Mouse (Mus musculus) embryo, embryonic 10 days (tissue): ENCODE results near the gene Pkn1.

Experiments used
- DNase-seq: peaks from one replicate; pipeline ENCODE4 v3.0.0-alpha.2; 2015; ENCODE audit warnings: low spot score

The Pkn1 gene

DNA sequence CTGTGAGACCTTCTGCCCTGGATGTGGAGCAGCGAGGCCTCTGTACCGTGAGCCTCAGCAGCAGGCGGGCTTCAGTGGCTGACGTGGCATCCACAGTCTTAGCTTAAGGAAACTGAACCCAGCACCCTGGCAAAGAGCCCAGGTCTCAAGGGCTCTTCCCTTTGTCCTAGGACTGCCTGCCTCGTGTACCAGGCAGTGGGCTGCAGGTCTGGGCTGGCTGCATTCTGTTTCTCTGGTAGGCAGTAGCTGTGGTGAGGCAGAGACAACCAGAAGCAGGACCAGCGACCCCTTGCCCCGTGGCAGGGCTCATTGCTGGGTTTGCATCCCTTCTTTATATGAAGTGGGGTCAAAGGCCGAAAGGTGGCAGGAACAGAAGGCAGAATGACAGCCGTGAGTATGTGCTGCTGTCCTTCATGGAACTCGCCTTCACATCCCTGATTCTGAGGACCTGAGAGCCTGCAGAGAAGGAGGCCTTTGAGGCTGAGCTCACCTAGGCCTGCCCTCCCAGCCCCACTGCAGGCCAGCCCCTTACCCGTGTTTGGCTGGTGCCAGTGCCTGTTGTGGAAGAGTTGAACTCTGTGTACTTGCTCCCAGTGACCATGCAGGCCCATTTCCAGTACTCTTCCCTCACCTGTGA lies 24.6 kb upstream of the Pkn1 start:
- DNase-seq, result no peak

DNA sequence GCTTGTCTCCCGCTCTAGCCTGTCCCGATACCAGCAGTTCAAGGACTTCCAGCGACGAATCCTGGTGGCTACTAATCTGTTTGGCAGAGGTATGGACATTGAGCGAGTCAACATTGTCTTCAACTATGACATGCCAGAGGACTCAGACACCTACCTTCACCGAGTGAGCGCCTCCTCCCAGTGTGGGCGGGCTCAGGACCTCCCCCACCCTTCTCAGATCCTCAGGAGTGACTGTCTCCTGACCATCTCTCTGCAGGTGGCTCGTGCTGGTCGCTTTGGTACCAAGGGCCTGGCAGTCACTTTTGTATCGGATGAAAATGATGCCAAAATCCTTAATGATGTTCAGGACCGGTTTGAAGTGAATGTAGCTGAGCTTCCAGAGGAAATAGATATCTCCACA lies 23.7 kb upstream of the Pkn1 start:
- DNase-seq, result no peak

DNA sequence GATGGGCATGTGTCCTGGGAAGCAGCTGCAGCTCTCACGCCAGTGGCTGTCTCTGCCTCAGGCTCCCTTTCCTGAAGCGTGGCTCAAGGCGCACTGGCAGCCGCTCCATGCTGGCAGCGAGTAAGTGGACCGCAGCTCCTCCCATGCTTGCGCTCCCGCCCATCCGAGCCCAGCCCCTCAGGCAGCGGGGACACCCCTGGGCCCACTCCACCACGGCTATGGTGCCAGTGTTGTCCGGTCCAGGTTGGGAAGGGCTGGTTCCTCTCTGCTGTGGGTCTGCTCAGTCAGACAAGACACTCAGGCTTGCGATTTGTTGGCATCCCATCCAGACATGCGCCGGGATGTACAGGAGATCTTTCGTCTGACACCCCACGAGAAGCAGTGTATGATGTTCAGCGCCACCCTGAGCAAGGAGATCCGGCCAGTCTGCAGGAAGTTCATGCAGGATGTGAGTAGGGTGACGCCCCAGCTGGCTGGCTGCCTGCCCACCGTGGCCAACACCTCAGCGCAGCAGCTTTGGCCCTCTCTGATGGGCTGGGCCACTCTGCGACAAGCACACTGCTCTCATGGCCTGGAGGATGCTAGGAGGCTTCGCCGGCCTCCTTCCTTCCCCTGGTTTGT lies 22.5 kb upstream of the Pkn1 start:
- no peak for DNase-seq

DNA sequence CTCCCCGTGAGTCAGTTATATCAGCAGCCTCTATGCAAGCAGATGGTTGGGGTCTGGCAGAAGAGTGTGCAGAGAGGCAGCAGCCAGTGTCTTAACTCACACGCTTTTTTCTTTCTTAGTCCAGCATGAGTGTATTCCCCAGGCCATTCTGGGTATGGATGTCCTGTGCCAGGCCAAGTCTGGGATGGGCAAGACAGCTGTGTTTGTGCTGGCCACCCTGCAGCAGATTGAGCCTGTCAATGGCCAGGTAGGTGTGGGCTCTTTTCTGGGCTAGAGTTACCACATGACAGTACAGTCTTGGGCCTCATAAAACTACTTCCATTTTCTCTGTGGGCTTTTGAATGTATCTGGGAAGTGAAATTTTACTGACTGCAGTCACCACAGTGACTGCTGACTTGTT lies 20.7 kb upstream of the Pkn1 start:
- no peak for DNase-seq

DNA sequence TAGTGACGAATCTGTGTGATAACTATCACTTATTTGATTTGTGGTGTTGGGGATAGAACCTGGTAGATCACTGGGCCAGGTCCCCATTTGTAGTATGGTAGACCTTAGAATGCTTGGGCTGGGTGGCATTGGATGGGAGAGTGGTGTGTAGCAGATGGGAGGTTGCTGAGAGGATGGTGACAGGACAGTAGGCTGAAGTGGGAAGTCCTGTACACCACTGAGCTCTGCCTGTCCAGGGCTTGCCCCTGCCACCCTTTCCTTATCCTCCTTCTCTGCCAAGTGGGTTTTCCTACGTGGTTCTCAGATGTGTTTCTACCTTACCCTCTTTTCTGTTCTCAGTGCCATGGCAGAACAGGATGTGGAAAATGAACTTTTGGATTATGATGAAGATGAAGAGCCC lies 20.1 kb upstream of the Pkn1 start:
- DNase-seq, result no peak

DNA sequence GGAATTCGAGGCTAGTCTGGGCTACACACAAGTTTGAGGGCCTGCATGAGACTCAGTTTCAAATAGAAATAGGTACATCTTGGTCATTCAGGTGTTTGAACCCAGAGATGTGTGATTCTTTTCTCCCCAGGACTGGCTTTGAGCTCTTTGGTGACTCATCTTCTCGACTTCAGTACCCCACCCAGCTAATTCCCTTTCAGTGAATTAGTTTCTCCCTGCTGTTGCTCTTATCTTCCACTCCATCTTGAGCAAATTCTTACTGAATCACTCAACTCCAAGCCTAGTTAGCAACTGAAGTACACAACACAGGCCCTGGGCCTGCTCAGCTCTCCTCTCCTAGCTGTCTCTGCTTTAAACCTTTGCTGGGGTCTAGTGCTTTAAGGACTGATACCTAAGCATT lies 17.6 kb upstream of the Pkn1 start:
- no peak for DNase-seq

DNA sequence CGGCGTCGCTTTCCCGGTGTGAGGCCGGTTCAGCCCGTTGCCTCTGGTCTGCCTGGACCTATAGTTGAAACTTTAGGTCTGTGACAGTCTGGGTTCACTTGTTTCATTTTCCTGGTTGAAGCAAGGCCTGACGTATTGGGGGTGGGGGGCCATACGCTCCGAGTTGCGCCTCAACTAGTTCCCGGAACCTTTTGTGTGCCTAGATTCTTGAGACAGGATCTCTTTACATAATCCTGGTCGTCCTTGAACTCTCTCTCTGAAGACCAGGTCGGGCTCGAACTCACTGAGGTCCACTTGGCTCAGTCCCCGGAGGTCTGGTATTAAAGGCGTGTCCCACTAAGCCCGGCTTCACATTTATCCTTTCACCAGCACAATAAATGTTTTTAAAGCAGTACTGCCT lies 16.8 kb upstream of the Pkn1 start:
- DNase-seq, result no peak

DNA sequence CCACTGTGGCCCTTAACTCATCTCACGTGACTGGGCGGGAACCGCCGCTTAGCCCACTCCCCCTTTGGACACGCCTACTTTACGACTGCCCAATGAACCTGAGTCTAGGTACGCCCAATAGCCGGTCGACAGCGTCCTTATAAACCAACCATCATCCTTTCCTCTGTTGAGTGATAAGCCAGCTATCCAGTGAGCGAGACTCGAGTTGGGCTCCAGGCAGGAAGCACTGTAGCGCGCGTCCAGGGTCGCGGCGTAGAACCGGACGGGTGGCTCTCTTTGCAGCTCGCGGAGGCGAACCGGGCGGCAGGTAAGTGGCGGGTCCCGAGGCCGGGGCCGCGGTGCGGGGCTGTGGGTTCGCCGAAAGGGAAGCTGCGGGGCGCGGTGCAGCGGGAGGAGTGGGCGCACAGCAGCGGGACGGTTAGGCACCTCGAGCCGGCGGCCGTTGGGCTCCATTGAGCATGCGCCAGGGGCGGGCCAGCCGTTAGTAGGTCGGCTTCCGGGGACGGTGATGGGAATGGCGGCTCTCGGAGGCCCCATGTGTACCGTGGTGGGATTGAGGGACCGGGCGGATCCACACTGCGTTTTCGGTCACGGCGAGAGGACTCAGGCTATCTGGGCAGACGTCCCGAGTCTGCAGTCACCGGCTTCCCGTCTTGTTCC lies 16.2 kb upstream of the Pkn1 start, which contains the start of gene Ddx39:
Gene Ddx39 (plus strand): TSS at position 147 of the 660 bp plus-strand sequence.
- DNase-seq, result peak; percentile 99

DNA sequence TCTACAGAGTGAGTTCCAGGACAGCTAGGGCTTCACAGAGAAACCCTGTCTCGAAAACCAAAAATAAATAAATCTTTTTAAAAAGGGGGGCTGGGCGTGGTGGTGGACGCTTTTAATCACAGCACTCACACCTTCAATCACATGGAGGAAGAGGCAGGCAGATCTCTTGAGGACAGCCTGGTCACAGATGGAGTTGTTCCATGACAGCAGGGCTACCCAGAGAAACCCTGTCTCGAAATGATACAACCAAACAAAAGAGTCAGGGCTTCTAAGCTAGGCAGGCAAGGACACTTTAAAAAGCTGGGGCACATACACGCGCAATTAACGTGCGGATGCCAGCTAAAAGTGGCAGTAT lies 15.7 kb upstream of the Pkn1 start:
- DNase-seq, result no peak

DNA sequence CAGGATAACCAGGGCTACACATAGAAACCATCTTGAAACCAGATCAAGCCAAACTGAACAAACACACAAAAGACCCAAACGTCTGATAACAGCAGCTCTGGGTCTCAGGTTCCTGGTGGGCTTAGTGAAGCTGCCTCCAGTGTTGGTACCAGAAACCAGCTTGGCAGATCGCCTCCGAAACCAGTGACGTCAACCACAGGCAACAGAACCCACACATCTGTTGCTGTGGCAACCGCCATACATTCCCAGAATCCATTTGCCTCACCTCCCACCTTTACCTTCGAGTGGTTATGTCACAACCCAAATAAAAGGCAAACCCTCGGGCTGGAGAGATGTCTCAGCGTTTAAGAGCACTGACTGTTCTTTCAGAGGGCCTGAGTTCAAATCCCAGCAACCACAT lies 8.6 kb upstream of the Pkn1 start:
- DNase-seq, result no peak

DNA sequence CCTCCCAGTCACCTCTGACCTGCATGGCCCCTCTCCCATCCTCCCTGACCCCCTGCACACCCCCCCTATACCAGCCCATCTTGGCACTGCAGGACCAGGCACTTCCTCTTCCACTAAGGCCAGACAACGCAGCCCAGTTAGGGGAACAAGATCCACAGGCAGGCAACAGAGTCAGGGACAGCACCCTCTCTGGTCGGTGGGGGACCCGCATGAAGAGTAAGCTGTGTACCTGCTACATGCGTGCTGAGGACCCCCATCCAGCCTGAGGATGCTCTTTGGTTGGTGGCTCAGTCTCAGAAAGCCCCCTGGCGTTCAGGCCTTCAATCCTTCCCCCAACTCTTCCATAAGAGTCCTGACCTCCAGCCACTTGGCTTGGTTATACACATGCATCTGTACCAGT lies 7.4 kb upstream of the Pkn1 start:
- no peak for DNase-seq

DNA sequence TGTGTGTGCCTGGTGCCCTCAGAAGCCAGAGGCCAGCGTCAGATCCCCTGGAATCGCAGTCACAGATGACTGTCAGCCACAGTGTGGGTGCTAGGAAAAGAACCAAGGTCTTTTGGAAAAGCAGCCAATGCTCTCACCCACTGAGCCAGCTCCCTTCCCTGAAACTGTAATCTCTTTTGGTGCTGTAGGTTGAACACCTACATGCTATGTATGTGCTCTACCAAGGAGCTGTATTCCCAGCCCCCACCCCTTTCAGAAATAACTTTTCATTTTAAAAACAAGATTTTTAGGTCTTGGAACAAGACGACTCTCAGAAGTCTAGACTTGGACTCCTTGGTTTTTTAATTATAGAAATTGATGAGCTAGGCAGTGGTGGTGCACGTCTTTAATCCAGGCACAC lies 4.4 kb upstream of the Pkn1 start:
- no peak for DNase-seq

DNA sequence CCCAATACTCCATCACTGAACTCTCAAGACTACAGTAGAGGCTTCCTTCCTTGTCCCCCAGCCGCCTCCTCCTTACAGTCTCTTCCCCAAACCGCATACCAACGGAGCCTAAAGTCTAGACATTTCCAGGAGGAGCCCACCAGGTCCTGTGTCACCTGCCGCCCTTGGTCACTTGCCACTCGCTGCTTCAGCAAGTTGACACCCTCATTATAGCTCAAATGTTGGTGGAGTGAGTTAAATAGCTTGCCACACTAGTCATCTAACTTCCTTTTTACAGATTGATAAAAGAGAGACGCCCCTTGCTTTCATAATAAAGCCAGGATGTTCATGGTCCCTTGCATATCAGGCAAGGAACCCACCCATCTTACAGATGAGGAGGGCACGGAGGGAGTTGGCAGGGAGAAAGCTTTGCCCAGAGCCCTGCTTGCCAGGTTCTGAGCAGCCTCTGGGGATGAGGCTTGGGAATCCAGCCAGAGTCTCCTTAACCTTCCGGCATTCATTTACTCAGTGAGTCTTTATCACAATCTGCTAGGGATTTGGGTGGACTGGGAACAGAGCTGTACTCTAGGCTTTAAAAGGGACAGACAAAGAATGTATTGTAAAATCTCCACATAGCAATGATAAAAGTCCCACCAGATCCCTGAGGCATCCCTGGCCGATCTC lies 1.6 kb upstream of the Pkn1 start:
- no peak for DNase-seq

DNA sequence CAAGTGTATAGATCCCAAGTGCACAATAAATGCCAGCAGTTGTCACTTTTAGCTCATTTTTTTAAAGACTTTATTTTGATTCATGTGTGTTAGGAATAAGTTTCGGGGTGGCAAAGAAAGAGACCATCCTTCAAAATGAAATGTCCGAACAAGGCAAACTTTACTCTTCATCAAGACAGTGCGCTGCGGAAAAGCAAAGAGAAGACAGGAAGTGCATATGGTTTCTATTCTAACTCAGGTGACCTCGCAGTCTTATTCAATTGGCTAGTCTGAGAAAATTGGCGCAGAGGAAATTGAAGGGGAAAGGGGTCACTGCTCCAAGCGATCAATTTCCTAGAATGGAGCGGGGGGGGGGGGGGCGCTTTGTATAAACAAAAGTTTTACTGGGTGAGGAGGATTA lies 587 bp upstream of the Pkn1 start:
- DNase-seq, result peak; percentile 65

DNA sequence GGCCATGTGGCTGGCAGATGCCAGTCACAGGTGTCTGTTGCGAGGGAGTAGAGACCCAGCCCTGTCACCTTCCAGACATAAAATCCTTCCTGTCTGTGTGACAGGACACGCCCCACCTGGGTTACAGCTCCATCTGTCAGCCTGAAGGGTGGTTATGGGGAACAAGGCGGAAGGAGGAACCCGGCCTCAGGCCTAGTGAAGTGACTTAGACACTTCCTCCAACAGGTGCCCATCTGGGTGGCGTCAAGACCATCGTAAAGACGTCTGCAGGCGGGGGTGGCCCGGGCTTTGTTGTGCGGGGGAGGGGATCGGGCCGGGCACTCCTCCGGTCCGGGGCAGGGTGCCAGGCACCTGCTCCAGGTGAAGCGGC lies 703 bp downstream of the Pkn1 start:
- peak; percentile 51 for DNase-seq

DNA sequence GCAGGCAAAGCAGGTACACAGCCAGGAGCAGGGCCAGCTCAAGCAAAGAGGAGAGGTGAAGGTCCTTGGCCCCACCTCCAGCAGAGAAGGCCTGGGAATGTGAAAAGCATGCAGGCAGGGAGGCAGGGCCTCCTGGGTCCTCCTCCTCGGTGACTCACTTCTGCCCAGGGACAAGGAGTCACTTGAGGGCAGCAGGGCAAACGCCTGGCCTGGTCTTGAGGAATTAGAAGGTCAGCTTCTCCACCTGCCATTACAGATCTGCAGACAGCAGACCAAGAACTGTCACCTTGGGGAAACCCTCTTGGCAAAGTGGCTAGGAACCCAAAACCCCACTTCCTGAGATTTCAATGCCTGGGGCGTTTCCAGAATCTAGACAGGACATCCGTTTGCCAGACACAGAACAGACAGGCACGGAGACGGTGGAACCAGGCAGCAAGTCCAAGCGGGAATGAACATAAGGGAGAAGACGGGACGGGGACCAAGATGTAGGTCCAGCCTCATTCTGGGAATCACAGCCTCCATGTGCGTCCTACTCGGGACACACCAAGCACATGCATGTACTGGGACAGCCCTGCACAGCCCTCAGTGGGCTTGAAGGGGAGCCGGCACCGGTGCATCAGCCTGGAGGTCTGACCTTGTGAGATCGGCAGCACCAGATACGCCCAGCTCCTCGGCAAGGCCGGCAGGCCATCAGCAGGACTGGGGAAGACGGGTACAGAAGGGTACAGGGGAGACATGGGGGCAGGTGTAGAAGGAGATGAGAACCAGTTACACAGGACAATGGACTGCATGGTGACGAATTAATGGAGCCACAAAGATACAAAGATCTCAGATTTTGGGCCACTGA lies 1.4 kb downstream of the Pkn1 start:
- DNase-seq, result no peak

DNA sequence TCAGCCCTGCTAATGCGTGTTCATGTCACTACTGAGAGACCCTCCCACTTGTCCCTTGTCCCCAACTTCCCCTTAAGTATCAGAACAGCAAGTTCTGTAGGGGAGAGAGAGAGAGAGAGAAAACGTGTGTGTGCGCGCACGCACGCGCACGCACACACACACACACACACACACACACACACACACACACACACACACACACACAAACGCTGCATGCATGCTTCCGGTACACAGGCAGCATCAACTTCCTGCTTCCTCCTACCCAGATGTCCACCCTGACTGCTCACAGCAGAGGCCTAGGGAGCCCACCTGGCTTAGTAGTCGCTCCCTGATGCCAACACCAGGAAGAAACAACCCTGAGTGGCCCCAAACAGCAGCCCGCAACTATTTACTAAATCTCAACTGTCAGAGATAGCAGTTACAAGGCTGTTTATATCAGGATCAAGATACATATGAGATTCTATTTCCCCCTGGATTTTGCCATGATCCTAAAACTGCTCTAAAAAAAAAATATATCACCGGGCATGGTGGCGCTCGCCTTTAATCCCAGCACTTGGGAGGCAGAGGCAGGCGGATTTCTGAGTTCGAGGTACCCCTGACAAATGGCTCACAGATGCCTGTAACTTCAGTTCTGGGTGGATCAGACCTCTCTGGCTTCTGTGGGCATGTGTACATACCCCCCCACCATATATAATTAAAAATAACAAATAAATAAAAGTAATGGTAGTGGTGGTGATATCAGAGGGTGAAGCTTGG lies 3.5 kb downstream of the Pkn1 start:
- no peak for DNase-seq

DNA sequence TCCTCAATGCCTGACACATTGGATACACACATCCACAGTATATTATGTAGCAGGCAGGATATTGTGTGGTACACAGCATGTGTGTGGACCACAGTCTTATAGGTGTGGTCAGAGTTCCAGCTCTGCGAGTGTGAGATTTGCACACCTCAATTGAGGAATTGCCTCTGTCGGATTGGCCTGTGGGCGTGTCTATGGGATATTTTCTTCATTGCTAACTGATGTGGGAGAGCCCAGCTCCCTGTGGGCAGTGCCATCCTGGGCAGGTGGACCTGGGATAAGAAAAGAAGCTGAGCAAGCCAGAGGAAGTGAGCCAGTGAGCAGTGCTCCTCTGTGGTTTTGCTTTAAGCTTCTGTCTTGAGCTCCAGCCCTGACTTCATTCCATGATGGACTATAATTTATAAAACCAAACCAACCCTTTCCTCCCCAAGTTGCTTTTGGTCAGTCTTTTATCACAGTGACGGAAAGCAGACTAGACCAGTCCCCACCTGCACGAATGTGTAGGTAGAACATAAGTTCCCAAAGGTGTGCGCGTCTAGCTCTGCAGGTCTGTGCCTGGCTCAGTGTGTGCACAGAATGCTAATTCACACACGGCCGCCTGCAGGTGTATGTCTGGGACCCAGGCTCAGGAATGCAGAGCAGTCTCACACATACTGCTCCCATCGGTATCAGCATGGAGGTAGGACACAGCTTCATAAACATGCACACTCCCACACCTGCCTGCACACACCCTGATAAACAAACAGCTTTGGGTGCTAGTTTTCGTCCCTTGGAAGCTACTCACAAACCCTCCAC lies 4.4 kb downstream of the Pkn1 start:
- no peak for DNase-seq

DNA sequence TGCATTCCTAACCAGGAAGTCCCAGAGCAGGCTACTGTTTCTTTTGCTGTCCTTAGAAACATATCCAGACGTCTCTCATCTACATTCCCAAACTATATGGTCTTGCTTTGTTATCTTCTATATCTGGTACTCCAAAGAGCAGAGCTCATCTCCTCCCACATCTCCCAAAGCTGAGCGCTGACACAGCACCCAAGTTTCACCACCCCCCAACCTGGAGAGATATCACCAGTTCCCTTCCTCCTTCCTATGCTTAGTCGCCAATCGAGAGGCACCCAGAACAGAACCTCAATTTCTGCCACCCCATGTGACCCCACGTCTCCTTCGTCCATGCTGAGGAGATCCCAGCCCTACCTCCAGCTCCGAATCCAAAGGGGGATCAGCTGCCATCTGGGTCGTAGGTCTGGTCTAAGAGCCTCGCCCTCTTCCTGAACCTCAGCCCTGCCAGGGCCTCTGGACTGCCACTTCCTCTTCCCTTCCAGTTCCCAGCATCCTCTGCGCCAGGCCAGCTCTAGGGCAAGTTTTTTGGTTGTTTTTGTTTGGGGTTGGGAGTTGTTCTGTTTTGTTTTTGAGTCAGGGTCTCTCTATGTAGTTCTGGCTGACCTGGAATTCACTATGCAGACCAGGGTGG lies 5.3 kb downstream of the Pkn1 start:
- DNase-seq, result no peak

DNA sequence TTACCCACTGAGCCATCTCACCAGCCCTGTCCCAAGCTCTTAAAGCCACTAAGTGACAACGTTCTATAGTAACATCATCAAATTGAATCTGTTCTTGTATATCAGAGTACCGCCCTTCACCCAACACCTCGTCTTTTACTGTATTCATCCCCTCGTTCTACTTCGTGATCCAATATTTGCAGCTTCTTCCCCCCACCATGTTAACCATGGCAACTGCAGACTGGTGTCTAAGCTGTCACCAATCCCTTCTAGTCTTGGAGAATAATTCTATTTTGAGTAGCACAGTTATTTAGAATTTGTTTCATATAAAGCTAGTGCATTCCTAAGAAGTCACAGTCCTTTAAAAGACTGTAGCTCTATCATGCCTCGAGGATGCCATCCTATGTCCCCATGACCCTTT lies 9.7 kb downstream of the Pkn1 start:
- DNase-seq, result no peak
